Mouse (Mus musculus) hindbrain, embryonic 16.5 days (tissue): ENCODE results near the gene Grin2d. TPM values are rescaled to one million over a fixed set of nuclear protein-coding genes. Genes with fewer than 3 reads are reported as not detected.
A peak's percentile ranks its signal among the peaks of the same experiment; 100 is the strongest.
"Not testable (repeated sequence)": the region's sequence is repeated elsewhere in the genome, so short reads cannot be mapped to it uniquely, and the experiment has no call there.

ENCODE experiments used
- ATAC-seq: fragments of 200-750 bp; cut with Nextera tagmentation; 2 replicates; pipeline ENCODE4 v1.8.0; 2017; ENCODE audit warnings: moderate TSS enrichment, moderate library complexity
- H3K27ac ChIP-seq: fragments of 300-500 bp; sonication (generic); 2 replicates; pipeline ENCODE4 v1.5.1; 2014; ENCODE audit warnings: low read depth, mild to moderate bottlenecking, control low read depth, low read length, moderate library complexity
- H3K27me3 ChIP-seq: fragments of 300-500 bp; sonication (generic); replicated peaks from 2 replicates; pipeline ENCODE4 v1.6.1; 2014; ENCODE audit warnings: low read length; ENCODE audit not compliant: control insufficient read depth, insufficient read depth
- H3K36me3 ChIP-seq: fragments of 300-500 bp; sonication (generic); 2 replicates; pipeline ENCODE4 v1.6.1; 2014; ENCODE audit warnings: mild to moderate bottlenecking, low read length, moderate library complexity, mixed read lengths; ENCODE audit not compliant: control insufficient read depth, insufficient read depth
- H3K4me1 ChIP-seq: fragments of 300-500 bp; sonication (generic); 2 replicates; pipeline ENCODE4 v1.6.1; 2014; ENCODE audit warnings: low read depth, low read length; ENCODE audit not compliant: control insufficient read depth, insufficient read depth
- H3K4me2 ChIP-seq: fragments of 300-500 bp; sonication (generic); 2 replicates; pipeline ENCODE4 v1.6.1; 2014; ENCODE audit warnings: mild to moderate bottlenecking, low read length, control low read depth, moderate library complexity
- H3K4me3 ChIP-seq: fragments of 300-500 bp; sonication (generic); 2 replicates; pipeline ENCODE4 v1.5.1; 2014; ENCODE audit warnings: mild to moderate bottlenecking, low read length, control low read depth, moderate library complexity
- H3K9ac ChIP-seq: fragments of 300-500 bp; sonication (generic); 2 replicates; pipeline ENCODE4 v1.6.1; 2014; ENCODE audit warnings: low read depth, mild to moderate bottlenecking, control low read depth, low read length, moderate library complexity
- H3K9me3 ChIP-seq: fragments of 300-500 bp; sonication (generic); 2 replicates; pipeline ENCODE4 v1.6.1; 2014; ENCODE audit warnings: mild to moderate bottlenecking, low read length, moderate library complexity; ENCODE audit not compliant: control insufficient read depth
- WGBS: fragments of 180-500 bp; shearing (Covaris S2); extraction: QIAGEN DNeasy Blood & Tissue Kit; methylation state at CpG from one replicate; pipeline ENCODE4 v1.1.7; 2014; 5-methylcytosine and 5-hydroxymethylcytosine counted together
- polyA plus RNA-seq: library from polyadenylated mRNA; unstranded; fragments of >200 nt; fragmentation: Nextera tagmentation; extraction: Ambion mirVana; gene quantifications from 2 replicates; pipeline ENCODE4 v1.2.1, GENCODE M21; 2015

The Grin2d gene
- 3.3 and 3.4 TPM in 2 replicates for polyA plus RNA-seq

DNA sequence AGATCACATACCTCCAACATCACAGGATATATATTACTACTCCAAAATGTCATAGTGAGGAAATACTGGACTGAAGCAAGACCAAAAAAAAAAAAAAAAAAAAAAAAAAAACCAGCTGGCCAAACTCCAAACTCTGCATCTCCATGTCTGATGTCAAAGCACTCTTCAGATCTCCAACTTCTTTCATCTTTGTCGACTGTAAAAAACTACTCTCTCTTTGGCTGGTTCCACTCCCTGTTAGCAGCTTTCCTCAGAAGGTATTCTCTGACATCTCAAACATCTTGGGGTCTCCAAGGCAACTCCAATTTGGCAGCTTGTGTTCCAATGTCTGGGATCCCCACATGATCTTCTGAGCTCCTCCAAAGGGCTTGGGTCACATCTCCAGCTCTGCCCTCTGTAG lies at the start of gene Grin2d:
TSS of gene Grin2d (minus strand) at position 101 of the 400 bp plus-strand sequence.
- H3K4me3 ChIP-seq, ATAC-seq, H3K27ac ChIP-seq, H3K4me2 ChIP-seq, H3K9me3 ChIP-seq, H3K9ac ChIP-seq, H3K27me3 ChIP-seq: not testable (repeated sequence)
- 91% methylated on average over 1 of the region's 1 CpGs for whole genome bisulfite sequencing
- H3K36me3 ChIP-seq: peaks cover 41% of the 10 kb centered on the region
- peaks cover 14% of the 10 kb centered on the region for H3K4me1 ChIP-seq

DNA sequence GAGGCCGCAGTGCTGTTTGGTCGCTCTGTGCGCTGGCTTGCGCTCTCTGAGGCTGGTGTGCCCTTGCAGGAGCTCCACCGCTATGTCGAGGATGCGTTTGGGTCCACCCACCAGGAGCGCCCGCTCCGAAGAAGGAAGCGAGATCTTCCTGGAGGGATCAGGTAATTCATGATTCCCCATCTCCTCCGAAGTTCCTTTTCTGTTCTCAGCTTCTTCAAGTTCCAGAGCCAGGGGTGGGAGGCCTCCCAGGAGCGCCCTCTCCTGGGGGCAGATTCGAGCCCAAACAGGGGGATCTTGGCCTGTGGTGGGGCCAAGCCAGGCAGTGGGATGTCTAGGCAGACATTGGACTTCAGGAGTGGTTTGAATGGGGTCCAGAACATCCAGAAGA lies 46.2 kb upstream of the Grin2d start:
- no peak for ATAC-seq
- Histone ChIP-seq H3K9me3 (no peaks in the 10 kb centered on the region), H3K27ac (no peak overlapping the region; the same call in 1 of the 2 replicates), H3K4me2 (peak overlapping the region; percentile 85), H3K4me1 (peaks cover 8% of the 10 kb centered on the region), H3K36me3 (no peaks in the 10 kb centered on the region), H3K4me3 (peak overlapping the region; percentile 56), H3K27me3 (peaks cover 4% of the 10 kb centered on the region), H3K9ac (peak overlapping the region; percentile 12; the same call in 1 of the 2 replicates)
- WGBS: 11% methylated on average over 14 of the region's 14 CpGs

- WGBS: 6% methylated on average over 24 of the region's 24 CpGs
- peak within 1 kb of the TSS; percentile 86 for H3K27ac ChIP-seq
- no peaks in the 10 kb centered on the region for H3K9me3 ChIP-seq
- peak within 1 kb of the TSS; percentile 60 for H3K9ac ChIP-seq
- H3K4me1 ChIP-seq: peaks cover 8% of the 10 kb centered on the region
- ATAC-seq: peak; percentile 48
- H3K4me3 ChIP-seq: peak within 1 kb of the TSS; percentile 56
- no peaks in the 10 kb centered on the region for H3K36me3 ChIP-seq
- peaks cover 4% of the 10 kb centered on the region for H3K27me3 ChIP-seq
- H3K4me2 ChIP-seq: peak within 1 kb of the TSS; percentile 85
These were observed 45.7 kb upstream of the Grin2d start, which contains the start of gene Ccdc114 for GRCm38 (mm10) chr7:45923762-45924428. TSS of gene Ccdc114 (plus strand) at chr7:45924072.

- Histone ChIP-seq H3K27ac (peak overlapping the region; percentile 86), H3K4me1 (peaks cover 8% of the 10 kb centered on the region), H3K36me3 (no peaks in the 10 kb centered on the region), H3K4me2 (peak overlapping the region; percentile 85), H3K4me3 (peak overlapping the region; percentile 56), H3K27me3 (peaks cover 4% of the 10 kb centered on the region), H3K9ac (peak overlapping the region; percentile 60), H3K9me3 (no peaks in the 10 kb centered on the region)
- ATAC-seq: peak; percentile 88
- WGBS: under 1% methylated on average over 37 of the region's 37 CpGs
These were observed 45.0 kb upstream of the Grin2d start for GRCm38 (mm10) chr7:45922928-45923761.

DNA sequence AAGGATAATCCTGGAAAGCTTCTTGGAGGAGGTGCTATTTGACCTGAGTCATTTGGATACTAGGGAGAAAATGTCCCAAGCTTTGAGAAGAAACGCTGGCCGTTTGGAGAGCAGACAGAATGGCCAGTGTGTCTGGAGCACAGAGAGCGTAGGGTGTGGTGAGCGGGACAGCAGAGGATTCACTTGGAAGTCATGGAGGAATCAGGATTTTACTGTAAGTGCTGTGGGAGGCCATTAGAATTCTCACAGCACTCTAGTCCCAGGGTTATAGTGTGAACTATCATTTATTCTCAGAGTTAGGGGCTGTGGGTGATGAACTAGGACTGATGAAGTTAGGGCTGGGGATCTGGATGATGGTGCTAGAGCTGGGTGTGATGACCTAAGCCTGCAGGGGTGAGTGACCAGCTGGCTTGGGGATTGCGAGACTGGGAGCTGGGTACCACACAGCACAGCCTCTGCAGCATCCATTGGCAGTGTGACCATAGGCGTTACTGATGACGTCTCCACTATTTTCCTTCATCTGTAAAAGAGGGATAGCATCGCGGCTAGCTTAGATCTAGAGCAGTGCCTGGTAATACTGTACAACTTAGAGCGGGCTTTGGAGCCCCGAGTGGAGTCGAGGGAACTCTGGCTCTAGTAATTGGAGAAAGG lies 43.9 kb upstream of the Grin2d start:
- H3K9ac ChIP-seq: no peak overlapping the region
- no peaks in the 10 kb centered on the region for H3K36me3 ChIP-seq
- no peak overlapping the region for H3K27ac ChIP-seq
- H3K4me2 ChIP-seq: no peak overlapping the region
- H3K9me3 ChIP-seq: no peaks in the 10 kb centered on the region
- no peak for ATAC-seq
- H3K4me3 ChIP-seq: no peak overlapping the region
- H3K4me1 ChIP-seq: peaks cover 14% of the 10 kb centered on the region
- WGBS: 84% methylated on average over 12 of the region's 12 CpGs
- no peaks in the 10 kb centered on the region for H3K27me3 ChIP-seq

- no peaks in the 10 kb centered on the region for H3K27me3 ChIP-seq
- no peaks in the 10 kb centered on the region for H3K36me3 ChIP-seq
- peak within 1 kb of the TSS; percentile 31 for H3K4me2 ChIP-seq
- no peaks in the 10 kb centered on the region for H3K9me3 ChIP-seq
- H3K27ac ChIP-seq: no peak within 1 kb of the TSS
- peaks cover 22% of the 10 kb centered on the region for H3K4me1 ChIP-seq
- WGBS: 51% methylated on average over 8 of the region's 9 CpGs
- H3K9ac ChIP-seq: 0 out of 2 replicates have a peak within 1 kb of the TSS, but pooled peaks have one; percentile 15
- ATAC-seq: no peak
- H3K4me3 ChIP-seq: peak within 1 kb of the TSS; percentile 20
These were observed 43.1 kb upstream of the Grin2d start, which contains the start of gene Emp3 for GRCm38 (mm10) chr7:45921242-45921621. TSS of gene Emp3 (minus strand) at chr7:45921404.

DNA sequence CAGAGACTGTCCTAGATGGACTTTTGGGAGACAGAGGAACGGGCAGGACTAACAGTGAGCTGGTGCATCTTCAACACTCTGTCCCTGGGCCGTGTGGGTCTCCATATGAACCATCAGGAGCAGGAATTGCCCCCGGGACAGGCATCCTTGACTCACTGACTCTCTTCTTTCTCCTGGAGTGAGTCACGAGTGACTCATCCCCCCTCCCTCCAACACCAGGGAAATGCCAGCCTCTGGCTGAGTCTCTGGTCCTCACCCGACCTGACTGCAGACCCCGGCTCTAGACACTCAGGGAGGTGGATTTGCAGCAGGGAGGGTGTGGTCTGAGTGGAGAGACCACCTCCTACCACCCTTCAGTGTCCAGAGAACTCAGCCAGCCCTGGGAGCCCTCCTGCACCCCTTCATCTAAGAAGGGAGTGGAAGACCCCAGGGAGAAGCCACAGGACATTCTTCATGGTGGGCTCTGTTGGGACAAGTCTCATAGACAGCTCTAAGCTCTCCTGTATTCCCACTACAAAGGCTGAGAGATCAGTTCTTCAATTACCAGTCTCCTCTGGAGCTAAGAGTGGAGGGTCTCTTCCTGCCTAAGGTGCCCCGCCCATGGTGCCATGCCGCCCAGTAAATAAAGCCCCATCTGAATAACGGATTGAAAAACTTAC lies 42.5 kb upstream of the Grin2d start:
- H3K4me3 ChIP-seq: peak overlapping the region; percentile 20
- H3K9ac ChIP-seq: 0 out of 2 replicates have a peak overlapping the region, but pooled peaks have one; percentile 15
- no peak for ATAC-seq
- peaks cover 27% of the 10 kb centered on the region for H3K4me1 ChIP-seq
- no peak overlapping the region for H3K27ac ChIP-seq
- no peaks in the 10 kb centered on the region for H3K27me3 ChIP-seq
- H3K36me3 ChIP-seq: no peaks in the 10 kb centered on the region
- WGBS: 55% methylated on average over 9 of the region's 9 CpGs
- no peaks in the 10 kb centered on the region for H3K9me3 ChIP-seq
- H3K4me2 ChIP-seq: peak overlapping the region; percentile 31

GRCm38 (mm10) chr7:45919761-45920160 lies 41.6 kb upstream of the Grin2d start:
- H3K9me3 ChIP-seq: no peaks in the 10 kb centered on the region
- ATAC-seq: no peak
- H3K4me1 ChIP-seq: peaks cover 27% of the 10 kb centered on the region
- H3K4me2 ChIP-seq: peak overlapping the region; percentile 24
- no peaks in the 10 kb centered on the region for H3K27me3 ChIP-seq
- no peaks in the 10 kb centered on the region for H3K36me3 ChIP-seq
- H3K9ac ChIP-seq: no peak overlapping the region
- 76% methylated on average over 4 of the region's 4 CpGs for WGBS
- H3K4me3 ChIP-seq: no peak overlapping the region
- no peak overlapping the region for H3K27ac ChIP-seq
